Mouse (Mus musculus) spleen, adult 12 weeks (tissue): Measurements from ENCODE around the gene Psme1.

Experiments
- DNase-seq: peaks from one replicate; pipeline ENCODE4 v3.0.0; 2022; ENCODE audit warnings: low spot score

Gene Psme1

DNA sequence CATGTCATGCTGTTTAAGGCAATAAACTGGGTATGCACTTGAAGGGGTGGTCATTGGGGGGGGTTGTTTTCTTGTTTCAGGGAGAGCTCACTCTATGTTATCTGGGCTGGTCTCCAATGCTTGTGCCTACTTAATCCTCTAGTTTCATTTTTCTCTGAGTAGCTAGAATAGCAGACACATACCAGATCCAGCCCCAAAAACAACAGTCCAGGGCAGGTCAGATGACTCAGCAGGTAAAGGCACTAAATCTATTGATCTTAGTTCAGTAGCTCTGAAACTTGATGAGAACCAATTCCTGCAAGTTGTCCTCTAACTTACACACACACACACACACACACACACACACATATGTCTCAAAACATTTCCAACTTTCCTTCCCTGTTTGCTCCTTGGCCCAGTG is 6.2 kb upstream of the Psme1 start:
- DNase-seq, result no peak

GRCm38 (mm10) chr14:55575302-55575701 is 2.6 kb upstream of the Psme1 start, which contains the start of gene Fitm1:
Gene Fitm1 (plus strand): TSS chr14:55575617.
- no peak for DNase-seq

DNA sequence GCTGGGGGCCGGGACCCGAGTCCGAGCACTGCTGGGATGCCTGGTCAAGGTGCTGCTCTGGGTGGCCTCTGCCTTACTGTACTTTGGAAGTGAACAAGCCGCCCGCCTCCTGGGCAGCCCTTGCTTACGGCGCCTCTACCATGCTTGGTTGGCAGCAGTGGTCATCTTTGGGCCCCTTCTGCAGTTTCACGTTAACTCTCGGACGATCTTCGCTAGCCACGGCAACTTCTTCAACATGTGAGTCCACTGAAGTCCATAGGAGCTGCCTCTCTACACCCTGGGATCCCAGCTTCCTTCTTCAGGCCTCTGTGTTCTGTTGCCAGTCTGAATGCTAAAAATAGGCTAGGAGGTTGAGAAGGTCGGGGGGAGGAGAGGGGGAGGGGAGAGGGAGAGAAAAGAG is 2.2 kb upstream of the Psme1 start:
- DNase-seq, result no peak

GRCm38 (mm10) chr14:55576376-55576775 is 1.5 kb upstream of the Psme1 start:
- DNase-seq, result no peak

DNA sequence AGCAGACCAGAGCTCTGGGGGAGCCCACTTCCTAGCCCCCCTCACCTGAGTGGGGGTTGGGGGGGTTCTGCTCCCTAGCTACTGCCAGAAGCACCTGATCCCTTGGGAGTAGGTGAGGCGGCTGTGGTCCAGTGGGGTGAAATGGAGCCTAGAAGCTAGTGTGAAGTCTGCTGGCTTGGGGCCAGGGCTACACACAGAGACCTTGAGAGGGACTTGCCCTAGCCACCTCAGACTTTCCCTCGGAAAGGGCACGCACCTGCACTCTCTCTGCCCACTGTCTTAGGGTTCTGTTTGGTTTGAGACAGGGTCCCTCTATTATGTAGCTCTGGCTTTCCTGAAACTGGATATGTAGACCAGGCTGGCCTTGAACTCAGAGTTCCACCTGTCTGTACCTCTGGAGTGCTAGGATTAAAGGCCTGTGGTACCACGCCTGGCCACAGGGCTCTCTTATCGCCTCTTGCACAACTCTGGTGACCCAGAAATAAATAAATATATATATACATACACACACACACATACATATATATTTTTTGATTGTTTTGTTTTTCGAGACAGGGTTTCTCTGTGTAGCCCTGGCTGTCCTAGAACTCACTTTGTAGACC is 846 bp downstream of the Psme1 start:
- DNase-seq, result peak; percentile 52

DNA sequence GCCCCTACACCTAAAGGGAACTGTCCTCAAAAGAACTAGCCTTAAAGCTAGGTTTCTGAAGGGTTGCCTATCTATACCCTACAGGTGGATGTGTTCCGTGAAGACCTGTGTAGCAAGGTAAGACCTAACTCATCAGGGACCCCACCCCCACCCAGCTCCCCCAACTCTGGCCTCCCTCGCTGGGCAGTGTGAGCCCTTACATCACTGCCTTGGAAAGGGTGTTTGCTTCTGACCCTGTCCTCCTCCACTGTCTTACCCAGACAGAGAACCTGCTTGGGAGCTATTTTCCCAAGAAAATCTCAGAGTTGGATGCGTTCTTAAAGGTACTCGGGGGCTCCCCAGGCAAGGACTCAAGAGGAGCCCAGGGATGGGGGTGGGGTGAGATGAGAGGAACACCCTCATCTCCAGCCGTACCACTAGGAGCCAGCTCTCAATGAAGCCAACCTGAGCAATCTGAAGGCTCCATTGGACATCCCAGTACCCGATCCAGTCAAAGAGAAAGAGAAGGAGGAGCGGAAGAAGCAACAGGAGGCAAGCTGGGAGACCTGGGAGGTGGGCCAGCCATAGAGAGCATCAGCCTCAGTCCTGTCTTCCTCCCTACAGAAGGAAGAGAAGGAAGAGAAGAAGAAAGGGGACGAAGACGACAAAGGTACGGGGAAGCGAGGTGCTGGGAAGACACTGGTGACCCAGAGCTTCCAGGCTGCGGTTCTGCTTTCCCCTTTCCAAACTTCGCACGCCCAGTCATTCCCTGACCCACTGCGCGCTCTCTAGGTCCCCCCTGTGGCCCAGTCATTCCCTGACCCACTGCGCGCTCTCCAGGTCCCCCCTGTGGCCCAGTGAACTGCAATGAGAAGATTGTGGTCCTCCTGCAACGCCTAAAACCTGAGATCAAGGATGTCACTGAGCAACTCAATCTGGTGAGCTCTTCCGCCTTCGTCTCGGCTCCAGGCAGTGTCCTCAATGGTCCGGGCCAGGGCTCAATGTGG is 1.9 kb downstream of the Psme1 start:
- no peak for DNase-seq

- no peak for DNase-seq
Observed at GRCm38 (mm10) chr14:55580731-55581130, 2.8 kb downstream of the Psme1 start.

DNA sequence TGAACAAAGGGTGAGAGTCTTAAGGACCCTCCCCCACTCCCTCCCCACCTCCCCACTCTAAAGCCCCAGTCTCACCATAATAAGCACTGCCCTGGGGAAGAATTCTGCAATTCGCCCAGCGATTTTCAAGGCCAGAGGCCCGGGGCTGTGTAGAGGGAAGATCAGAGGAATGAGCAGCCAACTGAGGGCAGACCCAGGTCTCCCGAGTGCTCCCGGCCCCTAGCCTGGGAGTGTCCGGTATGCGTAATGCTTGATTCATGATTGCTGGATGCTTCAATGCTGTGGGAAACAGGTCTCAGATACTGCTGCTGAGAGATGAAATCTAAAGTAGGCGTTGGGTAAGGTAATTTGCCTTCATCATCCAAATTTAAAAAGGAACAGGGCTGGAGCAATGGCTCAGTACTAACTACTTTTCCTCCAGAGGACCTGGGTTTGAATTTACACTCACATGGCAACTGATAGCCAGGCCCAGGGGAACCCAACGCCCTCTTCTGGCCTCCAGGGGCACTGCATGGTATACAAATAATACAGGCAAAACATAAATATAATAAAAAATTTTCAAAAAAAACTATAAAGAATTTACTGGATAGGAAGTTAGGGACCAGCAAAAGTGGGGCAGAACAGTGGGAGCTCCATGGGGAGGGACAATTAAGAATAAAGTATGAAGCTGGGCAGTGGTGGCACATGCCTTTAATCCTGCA is 4.2 kb downstream of the Psme1 start:
- no peak for DNase-seq

DNA sequence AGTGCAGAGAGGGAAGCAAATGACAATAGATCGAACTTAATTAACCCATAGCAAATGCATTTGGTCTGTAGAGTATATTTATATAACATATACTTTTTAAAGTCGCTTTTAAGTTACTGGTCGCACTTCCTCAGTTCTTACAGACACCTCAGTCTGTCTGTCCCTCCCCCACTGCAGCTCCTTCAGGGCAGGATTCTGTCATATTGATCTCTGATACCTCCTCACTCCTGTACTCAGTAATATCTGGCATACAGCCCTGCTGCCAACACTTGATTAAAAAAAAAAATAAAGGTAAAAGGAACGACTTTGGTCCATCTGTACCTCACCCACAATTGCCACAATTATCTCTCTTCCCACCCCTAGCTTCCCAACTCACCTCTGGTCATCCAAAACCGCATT is 6.4 kb downstream of the Psme1 start:
- DNase-seq, result no peak

GRCm38 (mm10) chr14:55584702-55585565 is 7.0 kb downstream of the Psme1 start, which contains the start of gene Emc9:
Gene Emc9 (minus strand): TSS chr14:55585302.
- peak; percentile 78 for DNase-seq

DNA sequence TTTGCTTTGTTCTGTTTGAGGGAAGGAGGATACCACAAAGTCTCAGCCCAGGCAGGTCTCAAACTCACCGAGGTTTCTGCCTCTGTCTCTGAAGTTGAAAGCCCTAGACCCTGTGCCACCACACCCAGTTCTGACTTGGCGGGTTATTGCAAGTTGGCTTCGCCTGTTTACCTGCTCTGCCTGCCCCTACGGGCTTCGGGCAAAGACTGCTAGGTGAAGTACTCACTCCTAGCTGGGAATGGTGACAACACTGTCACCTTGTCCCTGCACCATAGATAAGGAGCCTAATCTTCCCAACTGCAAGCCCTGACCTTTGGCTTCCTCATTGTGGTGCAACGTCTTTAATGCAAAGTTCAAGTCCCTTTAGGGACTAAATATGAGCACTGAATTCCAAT is 7.6 kb downstream of the Psme1 start:
- peak; percentile 49 for DNase-seq

DNA sequence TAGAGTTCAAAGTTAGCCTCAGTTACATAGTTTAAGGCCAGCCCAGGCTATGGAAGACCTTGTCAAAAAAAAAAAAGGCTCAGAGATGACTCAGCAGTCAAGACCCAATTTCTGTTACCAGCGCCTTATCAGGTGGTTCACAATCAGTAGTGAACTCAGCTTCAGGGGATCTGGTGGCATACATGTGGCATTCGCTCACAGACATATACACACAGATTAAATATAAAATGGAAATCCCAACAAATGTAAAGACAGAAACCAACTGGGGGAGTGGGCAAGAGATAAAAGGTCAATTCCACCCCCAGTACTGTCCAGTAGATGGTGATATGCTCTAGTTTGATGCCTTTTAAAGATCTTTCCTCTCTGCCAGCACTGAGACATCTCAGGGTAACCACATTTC is 8.2 kb downstream of the Psme1 start:
- DNase-seq, result no peak

- no peak for DNase-seq
Observed at GRCm38 (mm10) chr14:55589271-55589670, 11.3 kb downstream of the Psme1 start.

- DNase-seq, result no peak
Observed at GRCm38 (mm10) chr14:55589771-55590448, 12.0 kb downstream of the Psme1 start.

DNA sequence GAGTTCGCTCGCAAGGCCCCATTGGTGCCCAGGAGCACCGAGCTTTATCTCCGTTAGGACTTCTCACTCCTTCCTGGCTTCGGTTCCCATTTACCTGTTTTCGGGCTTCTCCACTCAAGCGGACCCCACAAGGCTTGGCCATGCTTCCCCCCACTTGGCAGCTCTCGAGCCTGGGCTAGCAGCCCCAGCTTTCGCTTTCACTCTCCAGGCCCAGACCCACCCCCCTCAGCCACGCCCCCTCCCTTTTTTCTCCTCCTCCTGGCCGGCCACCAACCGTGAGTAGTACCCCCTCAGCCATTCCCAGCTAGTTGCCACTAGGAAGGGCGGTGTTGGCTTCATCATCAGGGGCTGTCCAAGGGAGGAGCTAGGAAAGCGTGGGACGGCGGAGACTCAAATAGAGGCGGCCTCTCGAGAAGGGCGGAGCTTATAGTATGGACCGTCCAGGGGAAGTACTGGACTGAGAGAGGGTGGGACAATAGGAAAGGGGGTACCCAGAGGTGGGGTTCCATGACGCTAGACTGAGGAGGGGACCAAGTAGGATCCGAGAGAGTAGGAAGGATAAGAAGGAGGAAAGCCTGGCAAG is 12.9 kb downstream of the Psme1 start, which contains the start of gene Psme2:
Psme2 (minus strand) TSS at position 366 of the 583 bp plus-strand sequence.
- peak; percentile 84 for DNase-seq

GRCm38 (mm10) chr14:55591331-55591891 is 13.5 kb downstream of the Psme1 start, which contains the start of gene Rnf31:
Gene Rnf31 (plus strand): TSS chr14:55591708.
- peak; percentile 87 for DNase-seq

DNA sequence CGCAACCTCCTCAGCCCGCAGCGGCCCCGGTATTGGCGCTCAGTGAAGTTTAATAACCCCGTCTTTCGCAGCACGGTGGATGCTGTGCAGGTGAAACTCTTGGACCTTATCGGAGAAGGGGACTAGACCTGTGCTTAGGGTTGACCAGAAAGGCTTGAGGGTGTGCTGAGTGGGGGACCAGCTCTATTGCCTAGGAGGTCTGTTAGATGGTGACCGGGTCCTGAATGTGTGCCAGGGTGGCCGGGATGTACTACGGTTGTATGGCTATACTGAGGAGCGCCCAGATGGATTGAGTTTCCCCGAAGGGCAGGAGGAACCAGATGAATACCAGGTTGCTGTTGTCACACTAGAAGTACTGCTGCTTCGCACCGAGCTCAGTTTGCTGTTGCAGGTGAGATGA is 14.3 kb downstream of the Psme1 start:
- DNase-seq, result peak; percentile 14

- no peak for DNase-seq
Observed at GRCm38 (mm10) chr14:55596036-55596690, 18.2 kb downstream of the Psme1 start.

DNA sequence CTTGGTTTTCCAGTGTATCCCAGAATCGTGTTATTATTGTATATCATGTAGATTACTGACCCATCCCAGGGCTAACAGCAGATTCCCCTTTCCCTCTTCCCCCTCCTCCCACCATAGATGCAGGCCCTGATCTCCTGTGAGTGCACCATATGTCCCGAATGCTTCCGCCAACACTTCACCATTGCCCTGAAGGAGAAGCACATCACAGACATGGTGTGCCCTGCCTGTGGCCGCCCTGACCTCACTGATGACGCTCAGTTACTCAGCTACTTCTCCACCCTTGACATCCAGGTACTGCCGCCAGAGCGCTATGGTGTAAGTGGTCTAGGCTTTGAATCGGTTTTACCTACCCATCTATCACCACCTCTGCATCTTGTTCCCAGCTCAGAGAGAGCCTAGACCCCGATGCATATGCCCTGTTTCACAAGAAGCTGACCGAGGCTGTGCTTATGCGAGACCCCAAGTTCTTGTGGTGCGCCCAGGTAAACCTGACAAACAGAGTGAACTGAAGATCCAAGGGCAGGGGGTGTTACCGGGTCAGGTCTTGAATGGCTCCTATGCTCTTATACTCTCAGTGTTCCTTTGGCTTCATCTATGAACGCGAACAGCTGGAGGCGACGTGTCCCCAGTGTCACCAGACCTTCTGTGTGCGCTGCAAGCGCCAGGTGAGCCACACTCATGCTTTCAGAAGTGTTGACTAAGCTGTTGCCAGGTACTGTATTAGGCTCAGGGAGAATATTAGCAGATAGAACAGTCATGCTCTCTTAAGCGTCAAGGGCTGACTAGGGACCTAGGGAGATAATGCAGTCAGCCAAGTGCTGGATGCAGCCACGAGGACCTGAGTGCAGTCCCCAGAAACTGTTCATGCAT is 20.8 kb downstream of the Psme1 start:
- DNase-seq, result no peak
